Mouse (Mus musculus) limb, embryonic 12.5 days (tissue): ENCODE data around the gene Ndufaf2. TPM values are rescaled to one million over a fixed set of nuclear protein-coding genes. Genes with fewer than 3 reads are reported as not detected.

ENCODE experiments used
- ATAC-seq: fragments of 200-750 bp; cut with Nextera tagmentation; 2 replicates; pipeline ENCODE4 v1.8.0; 2017; ENCODE audit warnings: low read depth, moderate TSS enrichment; ENCODE audit not compliant: insufficient number of reproducible peaks, insufficient read depth, low FRiP score, low TSS enrichment
- H3K27ac ChIP-seq: fragments of 300-500 bp; sonication (generic); 2 replicates; pipeline ENCODE4 v1.5.1; 2016; ENCODE audit warnings: mild to moderate bottlenecking, moderate library complexity
- H3K27me3 ChIP-seq: fragments of 300-500 bp; sonication (generic); 2 replicates; pipeline ENCODE4 v1.6.1; 2016; ENCODE audit warnings: mild to moderate bottlenecking, moderate library complexity
- H3K36me3 ChIP-seq: fragments of 300-500 bp; sonication (generic); 2 replicates; pipeline ENCODE4 v1.6.1; 2016; ENCODE audit warnings: mild to moderate bottlenecking, moderate library complexity
- H3K4me1 ChIP-seq: fragments of 300-500 bp; sonication (generic); replicated peaks from 2 replicates; pipeline ENCODE4 v1.6.1; 2016
- H3K4me2 ChIP-seq: fragments of 300-500 bp; sonication (generic); 2 replicates; pipeline ENCODE4 v1.6.1; 2016; ENCODE audit warnings: mild to moderate bottlenecking, moderate library complexity
- H3K4me3 ChIP-seq: fragments of 300-500 bp; sonication (generic); replicated peaks from 2 replicates; pipeline ENCODE4 v1.5.1; 2016; ENCODE audit warnings: mild to moderate bottlenecking
- H3K9ac ChIP-seq: fragments of 300-500 bp; sonication (generic); replicated peaks from 2 replicates; pipeline ENCODE4 v1.6.1; 2016; ENCODE audit warnings: mild to moderate bottlenecking, moderate library complexity
- H3K9me3 ChIP-seq: fragments of 300-500 bp; sonication (generic); 2 replicates; pipeline ENCODE4 v1.6.1; 2016; ENCODE audit warnings: mild to moderate bottlenecking, moderate library complexity
- WGBS: fragments of 180-500 bp; shearing (Covaris S2); methylation state at CpG from one replicate; pipeline ENCODE4 v1.1.7; 2016; 5-methylcytosine and 5-hydroxymethylcytosine counted together
- polyA plus RNA-seq: library from polyadenylated mRNA; unstranded; fragments of >200 nt; fragmentation: Nextera tagmentation; extraction: Ambion mirVana; gene quantifications from 2 replicates; pipeline ENCODE4 v1.2.1, GENCODE M21; 2016

The Ndufaf2 gene
- polyA plus RNA-seq, 1 experiment from 2014 or later, result 98.5 TPM

GRCm38 (mm10) chr13:107984641-107985040, 173.8 kb downstream of the Ndufaf2 start:
- ATAC-seq, result no peak
- no peak overlapping the region for H3K27ac ChIP-seq
- no peaks in the 10 kb centered on the region for H3K9me3 ChIP-seq
- no peak overlapping the region for H3K9ac ChIP-seq
- WGBS, result 70% methylated on average over 5 of the region's 5 CpGs
- no peaks in the 10 kb centered on the region for H3K36me3 ChIP-seq
- no peak overlapping the region for H3K4me2 ChIP-seq
- H3K4me1 ChIP-seq, result no peaks in the 10 kb centered on the region
- no peak overlapping the region for H3K4me3 ChIP-seq
- no peaks in the 10 kb centered on the region for H3K27me3 ChIP-seq

GRCm38 (mm10) chr13:107984186-107984585, 174.2 kb downstream of the Ndufaf2 start:
- ATAC-seq, result no peak
- Histone ChIP-seq H3K4me2 (no peak overlapping the region), H3K36me3 (no peaks in the 10 kb centered on the region), H3K4me1 (no peaks in the 10 kb centered on the region), H3K4me3 (no peak overlapping the region), H3K27me3 (no peaks in the 10 kb centered on the region), H3K9ac (no peak overlapping the region), H3K27ac (no peak overlapping the region), H3K9me3 (no peaks in the 10 kb centered on the region)
- 89% methylated on average over 5 of the region's 5 CpGs for WGBS

GRCm38 (mm10) chr13:107983231-107983847, 175.1 kb downstream of the Ndufaf2 start:
- no peaks in the 10 kb centered on the region for H3K4me1 ChIP-seq
- no peak for ATAC-seq
- H3K4me2 ChIP-seq, result no peak overlapping the region
- H3K36me3 ChIP-seq, result no peaks in the 10 kb centered on the region
- no peaks in the 10 kb centered on the region; the same call in 1 of the 2 replicates for H3K27me3 ChIP-seq
- no peak overlapping the region for H3K4me3 ChIP-seq
- H3K9ac ChIP-seq, result no peak overlapping the region
- H3K9me3 ChIP-seq, result no peaks in the 10 kb centered on the region
- H3K27ac ChIP-seq, result no peak overlapping the region
- 92% methylated on average over 6 of the region's 6 CpGs for WGBS

- no peaks in the 10 kb centered on the region for H3K36me3 ChIP-seq
- no peaks in the 10 kb centered on the region; the same call in 1 of the 2 replicates for H3K27me3 ChIP-seq
- H3K9ac ChIP-seq, result no peak overlapping the region
- no peak for ATAC-seq
- no peak overlapping the region for H3K4me2 ChIP-seq
- H3K27ac ChIP-seq, result no peak overlapping the region
- no peak overlapping the region for H3K4me3 ChIP-seq
- WGBS, result 90% methylated on average over 6 of the region's 6 CpGs
- no peaks in the 10 kb centered on the region for H3K4me1 ChIP-seq
- no peaks in the 10 kb centered on the region for H3K9me3 ChIP-seq
Observed at GRCm38 (mm10) chr13:107979461-107979860, 179.0 kb downstream of the Ndufaf2 start.

GRCm38 (mm10) chr13:107976886-107977656, 181.4 kb downstream of the Ndufaf2 start:
- Histone ChIP-seq H3K27me3 (no peaks in the 10 kb centered on the region; the same call in 1 of the 2 replicates), H3K9ac (no peak overlapping the region), H3K4me3 (no peak overlapping the region), H3K4me1 (0 out of 2 replicates have a peak, but pooled peaks cover under 1% of the 10 kb centered on the region), H3K36me3 (no peaks in the 10 kb centered on the region), H3K27ac (no peak overlapping the region), H3K9me3 (no peaks in the 10 kb centered on the region), H3K4me2 (no peak overlapping the region)
- ATAC-seq, result no peak
- 89% methylated on average over 16 of the region's 16 CpGs for WGBS

GRCm38 (mm10) chr13:107972451-107972850, 186.0 kb downstream of the Ndufaf2 start:
- no peak overlapping the region for H3K27ac ChIP-seq
- H3K4me3 ChIP-seq, result no peak overlapping the region
- no peaks in the 10 kb centered on the region for H3K36me3 ChIP-seq
- H3K27me3 ChIP-seq, result no peaks in the 10 kb centered on the region
- no peak for ATAC-seq
- H3K9me3 ChIP-seq, result no peaks in the 10 kb centered on the region
- 83% methylated on average over 4 of the region's 4 CpGs for WGBS
- H3K4me1 ChIP-seq, result peaks cover 13% of the 10 kb centered on the region
- no peak overlapping the region for H3K4me2 ChIP-seq
- no peak overlapping the region for H3K9ac ChIP-seq

GRCm38 (mm10) chr13:107971868-107972267, 186.6 kb downstream of the Ndufaf2 start:
- 47% methylated on average over 7 of the region's 7 CpGs for WGBS
- no peak for ATAC-seq
- Histone ChIP-seq H3K4me3 (no peak overlapping the region), H3K36me3 (no peaks in the 10 kb centered on the region), H3K9ac (no peak overlapping the region), H3K27me3 (no peaks in the 10 kb centered on the region), H3K4me2 (no peak overlapping the region), H3K27ac (no peak overlapping the region), H3K4me1 (peaks cover 13% of the 10 kb centered on the region), H3K9me3 (no peaks in the 10 kb centered on the region)

GRCm38 (mm10) chr13:107970422-107971142, 187.8 kb downstream of the Ndufaf2 start:
- Histone ChIP-seq H3K4me3 (no peak overlapping the region), H3K27ac (no peak overlapping the region), H3K36me3 (no peaks in the 10 kb centered on the region), H3K4me2 (no peak overlapping the region), H3K4me1 (peaks cover 13% of the 10 kb centered on the region), H3K9me3 (no peaks in the 10 kb centered on the region), H3K9ac (no peak overlapping the region), H3K27me3 (no peaks in the 10 kb centered on the region)
- no peak for ATAC-seq
- 62% methylated on average over 11 of the region's 11 CpGs for WGBS

GRCm38 (mm10) chr13:107969961-107970391, 188.4 kb downstream of the Ndufaf2 start:
- Histone ChIP-seq H3K36me3 (no peaks in the 10 kb centered on the region), H3K27ac (no peak overlapping the region), H3K27me3 (no peaks in the 10 kb centered on the region), H3K9ac (no peak overlapping the region), H3K4me3 (no peak overlapping the region), H3K9me3 (no peaks in the 10 kb centered on the region), H3K4me2 (no peak overlapping the region), H3K4me1 (peaks cover 13% of the 10 kb centered on the region)
- no peak for ATAC-seq
- WGBS, result 32% methylated on average over 7 of the region's 7 CpGs

- no peaks in the 10 kb centered on the region for H3K9me3 ChIP-seq
- H3K4me1 ChIP-seq, result peaks cover 10% of the 10 kb centered on the region; the same call in 1 of the 2 replicates
- H3K27ac ChIP-seq, result no peak overlapping the region
- H3K4me3 ChIP-seq, result no peak overlapping the region
- WGBS, result 84% methylated on average over 7 of the region's 7 CpGs
- no peak overlapping the region for H3K9ac ChIP-seq
- H3K27me3 ChIP-seq, result no peaks in the 10 kb centered on the region
- H3K36me3 ChIP-seq, result no peaks in the 10 kb centered on the region
- ATAC-seq, result no peak
- H3K4me2 ChIP-seq, result no peak overlapping the region
Observed at GRCm38 (mm10) chr13:107964616-107965015, 193.8 kb downstream of the Ndufaf2 start.

- Histone ChIP-seq H3K4me2 (no peak overlapping the region), H3K27me3 (no peaks in the 10 kb centered on the region), H3K27ac (no peak overlapping the region), H3K4me1 (peaks cover 10% of the 10 kb centered on the region; the same call in 1 of the 2 replicates), H3K36me3 (no peaks in the 10 kb centered on the region), H3K9me3 (no peaks in the 10 kb centered on the region), H3K9ac (no peak overlapping the region), H3K4me3 (no peak overlapping the region)
- ATAC-seq, result no peak
- WGBS, result 66% methylated on average over 11 of the region's 11 CpGs
Observed at GRCm38 (mm10) chr13:107963471-107963870, 195.0 kb downstream of the Ndufaf2 start.
